9 mouse cellular contexts compared by ENCODE assay signal in the genomic region with DNA sequence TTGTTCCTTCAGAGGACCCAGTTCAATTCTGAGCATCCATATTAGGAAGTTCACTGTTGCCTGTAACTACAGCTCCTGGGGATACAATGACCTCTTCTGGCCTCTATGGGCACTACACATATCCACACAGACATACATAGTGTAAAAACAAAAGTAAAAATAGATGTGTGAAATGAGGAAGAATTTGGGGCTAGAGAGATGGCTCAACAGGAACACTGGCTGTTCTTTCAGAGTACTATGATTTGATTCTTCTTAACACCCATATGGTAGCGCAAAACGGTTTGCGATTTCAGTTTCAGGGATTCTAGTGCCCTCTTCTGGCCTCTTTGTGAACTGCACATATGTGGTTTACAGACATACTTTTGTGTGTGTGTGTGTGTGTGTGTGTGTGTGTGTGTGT. TPM values are rescaled to one million over a fixed set of nuclear protein-coding genes. Genes with fewer than 3 reads are reported as not detected.
A peak's percentile ranks its signal among the peaks of the same experiment; 100 is the strongest.
DNase-seq lines count a peak whose midpoint lies in the region; ATAC-seq and TF ChIP-seq lines count a peak whose summit lies in the region.
"Had no signal": no experiment of that assay in that cellular context is flagged by ENCODE, and none has a peak within 500 bp of the region (broad histone marks: within the 10 kb centered on the region; RNA-seq: fewer than 3 reads in every experiment).

No protein-coding gene starts in this region.

- H3K27ac ChIP-seq in liver, embryonic 12.5 days = no peak overlapping the region

- 23% methylated on average over 3 of the region's 3 CpGs for WGBS in liver, embryonic 12.5 days (ENCODE audit: insufficient replicate concordance)

- H3K27me3 ChIP-seq in liver, embryonic 12.5 days (replicated peaks) = no peaks in the 10 kb centered on the region

- H3K4me2 ChIP-seq in liver, embryonic 12.5 days = no peak overlapping the region

- TF ChIP-seq CTCF in brain, embryonic 14.5 days (IDR thresholded peaks at IDR 0.05; ENCODE audit: borderline replicate concordance, extremely low read depth, insufficient read depth, insufficient read length) = peak; percentile 36; the same call in 1 of the 2 replicates

- TF ChIP-seq POLR2A in brain, embryonic 14.5 days (IDR thresholded peaks at IDR 0.05; ENCODE audit: borderline replicate concordance, extremely low read depth, insufficient read depth, insufficient read length, poor library complexity, severe bottlenecking) = no peak

- H3K4me3 ChIP-seq in liver, embryonic 12.5 days = no peak overlapping the region

- no peak for ATAC-seq in liver, embryonic 12.5 days
- peak; percentile 90 for ATAC-seq in megakaryocyte, adult 5-6 weeks (ENCODE audit: poor library complexity, severe bottlenecking)

- H3K4me1 ChIP-seq in liver, embryonic 12.5 days = no peaks in the 10 kb centered on the region

- DNase-seq in cerebellum, adult 8-10 months = peak; percentile 2
- no peak for DNase-seq in cerebellum, adult 11 months
- peak; percentile 4 for DNase-seq in liver
- DNase-seq in brain, embryonic 14.5 days (ENCODE audit: low read depth) = peak; percentile 31
- peak; percentile 66 for DNase-seq in induced T-regulatory cell, adult 2 months (ENCODE audit: low read depth)
- no peak for DNase-seq in ovary, adult 18-20 months (ENCODE audit: low spot score)

- no peak overlapping the region for H3K9ac ChIP-seq in liver, embryonic 12.5 days

- H3K9me3 ChIP-seq in liver, embryonic 12.5 days (replicated peaks) = no peaks in the 10 kb centered on the region
- H3K9me3 ChIP-seq: G1E had no signal

- H3K36me3 ChIP-seq in liver, embryonic 12.5 days = no peaks in the 10 kb centered on the region
- H3K36me3 ChIP-seq: G1E had no signal

RNA-seq across cellular contexts. Expression of a gene that starts 48.9 kb away (rescaled TPM):
- polyA plus RNA-seq in liver, embryonic 12.5 days (2016; fragmentation: Nextera tagmentation; extraction: Ambion mirVana) = 0.32 and 0.50 TPM in 2 replicates
- polyA plus RNA-seq in brain, embryonic 14.5 days (2012; rRNA removed) = 0.01 and 0.03 TPM in 2 replicates
- total RNA-seq in megakaryocyte, adult 5-6 weeks (2015) = 16.7 and 18.2 TPM in 2 replicates
- total RNA-seq in megakaryocyte, adult 5-6 weeks (2017) = 14.5 and 16.2 TPM in 2 replicates

Comparison
In these comparisons a context has a peak if more than half of its experiments do, and no peak if none do; other contexts are left out.
1. DNase-seq: peak in cerebellum, adult 8-10 months (single experiment), liver (single experiment), brain, embryonic 14.5 days (single experiment) and induced T-regulatory cell, adult 2 months (single experiment); none in cerebellum, adult 11 months (single experiment) and ovary, adult 18-20 months (single experiment).